Mouse (Mus musculus) midbrain, embryonic 14.5 days (tissue): ENCODE measurements around the gene Apon. TPM values are rescaled to one million over a fixed set of nuclear protein-coding genes. Genes with fewer than 3 reads are reported as not detected.
"Not testable (repeated sequence)": the region's sequence is repeated elsewhere in the genome, so short reads cannot be mapped to it uniquely, and the experiment has no call there.

Experiments
- ATAC-seq: fragments of 200-750 bp; cut with Nextera tagmentation; 2 replicates; pipeline ENCODE4 v1.8.0; 2017; ENCODE audit warnings: moderate number of reproducible peaks, moderate library complexity; ENCODE audit not compliant: low FRiP score, low TSS enrichment
- DNase-seq: peaks from one replicate; pipeline ENCODE4 v3.0.0-alpha.2; 2015
- H3K27ac ChIP-seq: fragments of 300-500 bp; sonication (generic); replicated peaks from 2 replicates; pipeline ENCODE4 v1.5.1; 2014; ENCODE audit warnings: mild to moderate bottlenecking, low read depth, low read length, moderate library complexity
- H3K27me3 ChIP-seq: fragments of 300-500 bp; sonication (generic); 2 replicates; pipeline ENCODE4 v1.6.1; 2014; ENCODE audit warnings: low read length, control low read depth, mixed read lengths; ENCODE audit not compliant: control insufficient read depth, insufficient read depth
- H3K36me3 ChIP-seq: fragments of 300-500 bp; sonication (generic); 2 replicates; pipeline ENCODE4 v1.6.1; 2014; ENCODE audit warnings: low read length, control low read depth; ENCODE audit not compliant: control insufficient read depth, insufficient read depth
- H3K4me1 ChIP-seq: fragments of 300-500 bp; sonication (generic); 2 replicates; pipeline ENCODE4 v1.6.1; 2014; ENCODE audit warnings: mild to moderate bottlenecking, antibody characterized with exemption, low read length, control low read depth; ENCODE audit not compliant: control insufficient read depth, insufficient read depth
- H3K4me2 ChIP-seq: fragments of 300-500 bp; sonication (generic); 2 replicates; pipeline ENCODE4 v1.6.1; 2014; ENCODE audit warnings: mild to moderate bottlenecking, low read length, moderate library complexity
- H3K4me3 ChIP-seq: fragments of 300-500 bp; sonication (generic); replicated peaks from 2 replicates; pipeline ENCODE4 v1.5.1; 2014; ENCODE audit warnings: low read depth, low read length
- H3K9ac ChIP-seq: fragments of 300-500 bp; sonication (generic); replicated peaks from 2 replicates; pipeline ENCODE4 v1.6.1; 2014; ENCODE audit warnings: mild to moderate bottlenecking, low read length, moderate library complexity
- H3K9me3 ChIP-seq: fragments of 300-500 bp; sonication (generic); 2 replicates; pipeline ENCODE4 v1.6.1; 2016; ENCODE audit warnings: low read length, control low read depth, mixed read lengths; ENCODE audit not compliant: control insufficient read depth
- WGBS: fragments of 180-500 bp; shearing (Covaris S2); extraction: QIAGEN DNeasy Blood & Tissue Kit; methylation state at CpG from one replicate; pipeline ENCODE4 v1.1.7; 2014; 5-methylcytosine and 5-hydroxymethylcytosine counted together
- polyA plus RNA-seq: library from polyadenylated mRNA; unstranded; fragments of >200 nt; fragmentation: Nextera tagmentation; extraction: Ambion mirVana; gene quantifications from 2 replicates; pipeline ENCODE4 v1.2.1, GENCODE M21; 2014

Apon gene
- polyA plus RNA-seq, 1 experiment from 2014 or later, result not detected

GRCm38 (mm10) chr10:128212871-128213323, 41.0 kb upstream of the Apon start:
- H3K9ac ChIP-seq, result 0 out of 2 replicates have a peak overlapping the region, but pooled peaks have one; percentile 24

GRCm38 (mm10) chr10:128214112-128214511, 39.8 kb upstream of the Apon start:
- not testable (repeated sequence) for ATAC-seq, H3K4me1 ChIP-seq, H3K36me3 ChIP-seq, H3K4me3 ChIP-seq, H3K27ac ChIP-seq, H3K4me2 ChIP-seq, H3K27me3 ChIP-seq, H3K9ac ChIP-seq, H3K9me3 ChIP-seq, DNase-seq
- WGBS, result 91% methylated on average over 4 of the region's 4 CpGs

More at GRCm38 (mm10) chr10:128212871-128213323, 41.0 kb upstream of the Apon start:
- H3K9me3 ChIP-seq, result no peaks in the 10 kb centered on the region
- no peak overlapping the region for H3K27ac ChIP-seq
- DNase-seq (peak; percentile 77), ATAC-seq (no peak)
- H3K4me3 ChIP-seq, result 0 out of 2 replicates have a peak overlapping the region, but pooled peaks have one; percentile 6
- H3K4me1 ChIP-seq, result peaks cover 5% of the 10 kb centered on the region
- peak overlapping the region; percentile 45 for H3K4me2 ChIP-seq
- WGBS, result under 1% methylated on average over 18 of the region's 18 CpGs
- H3K27me3 ChIP-seq, result no peaks in the 10 kb centered on the region
- H3K36me3 ChIP-seq, result no peaks in the 10 kb centered on the region

GRCm38 (mm10) chr10:128214981-128215380, 38.9 kb upstream of the Apon start:
- H3K27me3 ChIP-seq, result no peaks in the 10 kb centered on the region
- no peak for ATAC-seq
- WGBS, result 90% methylated on average over 5 of the region's 5 CpGs

GRCm38 (mm10) chr10:128218387-128219117, 35.3 kb upstream of the Apon start:
- H3K9me3 ChIP-seq, result no peaks in the 10 kb centered on the region
- 94% methylated on average over 18 of the region's 18 CpGs for WGBS
- DNase-seq, result no peak
- no peak overlapping the region for H3K4me2 ChIP-seq
- no peak for ATAC-seq
- H3K36me3 ChIP-seq, result no peaks in the 10 kb centered on the region
- H3K4me1 ChIP-seq, result no peaks in the 10 kb centered on the region
- no peak overlapping the region for H3K9ac ChIP-seq
- H3K27ac ChIP-seq, result no peak overlapping the region
- H3K4me3 ChIP-seq, result no peak overlapping the region
- no peaks in the 10 kb centered on the region for H3K27me3 ChIP-seq

More at GRCm38 (mm10) chr10:128214981-128215380, 38.9 kb upstream of the Apon start:
- no peak overlapping the region for H3K27ac ChIP-seq
- H3K4me1 ChIP-seq, result peaks cover 5% of the 10 kb centered on the region
- no peak for DNase-seq
- H3K9me3 ChIP-seq, result no peaks in the 10 kb centered on the region
- H3K4me3 ChIP-seq, result no peak overlapping the region
- no peaks in the 10 kb centered on the region for H3K36me3 ChIP-seq
- no peak overlapping the region for H3K9ac ChIP-seq
- no peak overlapping the region for H3K4me2 ChIP-seq

GRCm38 (mm10) chr10:128221533-128222286, 32.2 kb upstream of the Apon start:
- ATAC-seq, result no peak
- no peaks in the 10 kb centered on the region for H3K4me1 ChIP-seq
- no peak overlapping the region for H3K9ac ChIP-seq
- no peak overlapping the region for H3K4me2 ChIP-seq
- H3K9me3 ChIP-seq, result no peaks in the 10 kb centered on the region
- no peak overlapping the region for H3K4me3 ChIP-seq
- WGBS, result 67% methylated on average over 16 of the region's 16 CpGs
- H3K36me3 ChIP-seq, result no peaks in the 10 kb centered on the region
- H3K27ac ChIP-seq, result no peak overlapping the region
- DNase-seq, result no peak
- H3K27me3 ChIP-seq, result no peaks in the 10 kb centered on the region

- H3K4me3 ChIP-seq, result no peak overlapping the region
- DNase-seq (no peak), ATAC-seq (no peak)
- 39% methylated on average over 5 of the region's 5 CpGs for WGBS
- no peak overlapping the region for H3K27ac ChIP-seq
- H3K9me3 ChIP-seq, result no peaks in the 10 kb centered on the region
- no peak overlapping the region for H3K4me2 ChIP-seq
- no peaks in the 10 kb centered on the region for H3K27me3 ChIP-seq
- H3K9ac ChIP-seq, result no peak overlapping the region; the same call in 1 of the 2 replicates
- no peaks in the 10 kb centered on the region for H3K36me3 ChIP-seq
- H3K4me1 ChIP-seq, result no peaks in the 10 kb centered on the region
Measured at GRCm38 (mm10) chr10:128225064-128225463, 28.8 kb upstream of the Apon start.

GRCm38 (mm10) chr10:128225538-128225937, 28.4 kb upstream of the Apon start, which contains the start of gene Mip:
Gene Mip (plus strand): TSS chr10:128225838.
- no peak for DNase-seq
- no peak for ATAC-seq
- no peaks in the 10 kb centered on the region for H3K27me3 ChIP-seq
- no peaks in the 10 kb centered on the region for H3K4me1 ChIP-seq
- no peak within 1 kb of the TSS for H3K27ac ChIP-seq
- no peak within 1 kb of the TSS for H3K4me2 ChIP-seq
- no peak within 1 kb of the TSS for H3K4me3 ChIP-seq
- WGBS, result 31% methylated on average over 4 of the region's 4 CpGs
- no peaks in the 10 kb centered on the region for H3K36me3 ChIP-seq
- no peaks in the 10 kb centered on the region for H3K9me3 ChIP-seq
- no peak within 1 kb of the TSS; the same call in 1 of the 2 replicates for H3K9ac ChIP-seq

GRCm38 (mm10) chr10:128227592-128227991, 26.3 kb upstream of the Apon start:
- no peak overlapping the region for H3K4me2 ChIP-seq
- no peaks in the 10 kb centered on the region for H3K4me1 ChIP-seq
- DNase-seq (no peak), ATAC-seq (no peak)
- no peak overlapping the region for H3K27ac ChIP-seq
- no peaks in the 10 kb centered on the region for H3K9me3 ChIP-seq
- H3K4me3 ChIP-seq, result no peak overlapping the region
- no peaks in the 10 kb centered on the region for H3K27me3 ChIP-seq
- no peaks in the 10 kb centered on the region for H3K36me3 ChIP-seq
- WGBS, result 89% methylated on average over 9 of the region's 9 CpGs
- H3K9ac ChIP-seq, result no peak overlapping the region
